Mouse (Mus musculus) yolk sac, embryonic 10.5 days (tissue): Measurements from ENCODE around the gene Rps27a.
A peak's percentile ranks its signal among the peaks of the same experiment; 100 is the strongest.
"Not testable (repeated sequence)": the region's sequence is repeated elsewhere in the genome, so short reads cannot be mapped to it uniquely, and the experiment has no call there.

Source experiments
- DNase-seq: peaks from one replicate; pipeline ENCODE4 v3.0.0-alpha.2; 2017; ENCODE audit warnings: low spot score

Rps27a gene

DNA sequence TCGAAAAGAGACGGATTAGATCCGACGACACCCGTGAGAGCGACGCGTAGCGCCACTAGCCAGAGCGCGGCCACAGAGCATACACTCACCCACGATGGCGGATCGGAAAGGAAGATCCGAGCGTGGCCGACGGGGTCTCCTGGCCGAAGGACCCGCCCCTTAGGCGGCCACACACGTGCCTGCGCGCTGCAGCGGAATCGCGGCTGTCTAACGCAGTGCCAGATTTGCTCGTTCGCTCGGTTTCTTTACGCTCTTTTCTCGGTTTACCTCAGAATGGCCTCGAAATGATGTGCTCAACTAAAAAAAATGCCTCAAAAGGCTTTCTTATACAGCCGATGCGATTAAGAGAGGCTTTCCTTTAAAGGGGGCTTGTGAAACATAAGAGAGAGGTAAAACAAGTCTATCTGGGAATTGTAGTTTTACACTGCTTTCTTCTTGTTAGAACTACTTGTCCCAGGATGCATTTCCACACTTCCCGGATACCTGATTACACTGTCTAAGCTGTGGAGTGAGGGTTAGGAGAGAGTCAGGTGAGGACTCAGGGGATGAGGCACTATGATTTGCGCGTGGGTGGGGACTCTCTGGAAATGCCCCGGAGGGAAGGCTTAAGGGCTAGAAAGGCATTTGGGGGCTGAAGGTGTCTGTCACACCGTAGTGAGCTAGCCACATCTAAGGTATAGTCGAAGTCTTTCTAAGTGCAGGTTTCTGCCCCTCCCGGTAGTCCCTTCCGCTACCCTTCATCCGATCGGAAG, at the start of gene Rps27a, which contains the start of gene Clhc1:
Gene Rps27a, minus strand, starts transcription at position 358 of the 752 bp plus-strand sequence.
Gene Clhc1, plus strand, starts transcription at position 199 of the 752 bp plus-strand sequence.
- DNase-seq, result peak; percentile 91

- DNase-seq, result no peak
Observed at GRCm38 (mm10) chr11:29597159-29597558, 49.2 kb upstream of the Rps27a start.

- no peak for DNase-seq
Observed at GRCm38 (mm10) chr11:29595217-29595616, 47.3 kb upstream of the Rps27a start.

- DNase-seq, result no peak
Observed at GRCm38 (mm10) chr11:29579610-29580009, 31.7 kb upstream of the Rps27a start.

DNA sequence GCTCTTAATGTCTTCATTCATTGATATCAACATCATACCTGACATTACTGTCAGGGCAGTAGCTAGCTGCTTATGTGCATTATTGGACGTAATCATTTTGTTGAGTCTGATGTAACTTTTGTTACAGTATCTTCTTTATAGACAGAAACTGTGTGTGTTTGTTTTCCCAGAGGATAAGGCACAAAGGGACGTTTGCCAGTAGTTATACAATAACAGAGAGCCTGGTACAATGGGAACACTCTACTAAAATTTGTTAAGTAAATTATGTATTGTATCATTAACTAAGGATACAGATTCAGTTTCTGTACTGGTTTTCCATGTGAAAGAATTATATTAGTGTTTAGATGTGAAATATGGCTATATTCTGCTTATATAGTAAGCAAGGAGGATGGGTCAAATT, 24.7 kb upstream of the Rps27a start:
- DNase-seq, result no peak

- DNase-seq, result no peak
Observed at GRCm38 (mm10) chr11:29571536-29571935, 23.6 kb upstream of the Rps27a start.

GRCm38 (mm10) chr11:29563406-29563805, 15.5 kb upstream of the Rps27a start:
- no peak for DNase-seq

DNA sequence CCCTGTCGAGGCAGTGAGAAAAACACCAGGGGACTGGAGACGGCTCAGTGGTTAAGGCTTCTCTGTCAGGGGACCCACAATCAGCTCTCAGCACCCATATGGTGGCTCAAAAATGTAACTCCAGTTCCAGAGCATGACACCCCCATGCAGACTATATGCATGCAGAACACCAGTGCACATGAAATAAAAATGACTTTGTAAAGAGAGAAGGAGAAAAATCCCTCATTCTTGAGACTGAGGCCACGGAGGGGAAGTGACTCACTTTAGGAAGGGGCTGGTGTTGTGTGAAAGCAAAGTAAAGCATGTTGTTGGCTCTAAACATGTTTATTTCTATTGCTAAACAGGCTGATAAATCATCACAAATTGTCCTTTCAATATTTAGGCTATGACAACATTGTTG, 13.1 kb upstream of the Rps27a start:
- no peak for DNase-seq

- DNase-seq, result no peak
Observed at GRCm38 (mm10) chr11:29560452-29560851, 12.5 kb upstream of the Rps27a start.

DNA sequence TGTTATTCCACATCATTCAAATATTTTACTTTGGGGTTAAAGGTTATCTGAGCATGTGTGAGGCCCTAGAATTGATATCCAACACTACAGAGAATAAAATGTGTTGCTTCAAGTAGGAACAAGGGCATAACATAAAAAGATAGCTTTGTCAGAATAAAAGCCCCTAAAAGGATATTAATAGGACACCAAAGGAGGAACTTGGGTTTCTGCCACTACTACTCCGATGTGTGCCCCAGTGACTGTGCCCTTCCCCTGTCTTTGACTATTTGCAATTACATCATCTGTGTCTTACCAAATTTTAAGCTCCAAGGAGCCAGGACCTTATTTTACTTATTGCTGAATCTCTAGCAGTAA, 1.5 kb upstream of the Rps27a start:
- DNase-seq, result no peak

- no peak for DNase-seq
Observed at GRCm38 (mm10) chr11:29548504-29549424, 855 bp upstream of the Rps27a start.

DNA sequence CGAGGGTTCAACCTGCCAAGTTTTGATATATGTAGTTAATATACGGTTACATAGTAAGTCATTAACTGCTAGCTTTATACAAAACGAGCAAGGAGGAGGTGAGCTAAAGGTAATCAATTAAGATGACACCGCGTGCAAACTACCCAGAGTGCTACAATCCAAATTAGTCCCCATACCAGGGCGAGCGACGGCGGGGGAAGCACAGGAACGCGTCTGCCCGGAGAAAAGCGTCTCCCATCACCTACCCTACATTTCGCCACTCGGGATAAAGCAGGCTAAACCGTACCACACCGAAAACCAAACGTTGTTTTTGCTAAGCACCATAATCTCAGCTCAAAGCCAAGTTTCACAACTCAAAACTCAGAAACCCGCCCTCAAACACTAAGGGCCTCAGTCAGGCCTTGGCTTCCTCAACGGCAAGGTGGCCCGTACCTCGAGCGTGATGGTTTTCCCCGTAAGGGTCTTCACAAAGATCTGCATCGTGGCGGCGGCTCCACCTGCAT, 609 bp downstream of the Rps27a start:
- DNase-seq, result no peak

DNA sequence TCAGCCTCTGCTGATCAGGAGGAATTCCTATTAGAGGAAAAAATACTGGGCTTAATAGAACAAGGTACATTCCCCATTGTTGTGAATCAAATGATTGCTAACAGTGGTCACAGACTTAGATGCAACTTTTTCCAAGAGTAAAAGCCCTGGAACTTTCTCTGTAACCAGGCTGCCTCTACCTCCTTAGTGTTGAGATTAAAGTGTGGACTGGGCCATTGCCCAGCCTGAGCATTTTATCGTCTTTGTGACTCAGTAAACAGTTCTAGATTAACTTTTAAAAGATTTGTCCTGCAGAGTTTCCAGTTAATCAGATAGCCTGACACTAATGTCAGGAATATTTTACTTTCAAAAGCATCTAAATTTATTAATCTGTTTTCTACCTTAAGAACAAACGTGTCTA, 1.1 kb downstream of the Rps27a start:
- no peak for DNase-seq

DNA sequence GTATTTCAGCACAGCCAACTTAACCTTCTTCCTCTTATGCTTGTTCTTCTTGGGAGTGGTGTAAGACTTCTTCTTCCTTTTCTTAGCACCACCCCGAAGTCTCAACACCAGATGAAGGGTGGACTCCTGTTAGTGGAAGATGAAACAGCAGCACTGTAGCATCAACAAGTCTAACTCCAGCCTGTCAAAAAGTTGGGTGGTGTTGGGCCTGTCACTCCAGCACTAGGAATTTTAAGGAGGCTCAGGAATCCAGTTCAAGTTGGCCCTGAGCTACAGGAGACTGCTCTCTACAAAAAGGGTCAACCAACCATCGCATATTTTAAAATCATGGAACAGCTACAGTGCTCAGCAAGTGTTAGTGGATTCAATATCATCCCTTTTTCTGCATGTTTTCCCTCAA, 1.6 kb downstream of the Rps27a start:
- DNase-seq, result not testable (repeated sequence)

DNA sequence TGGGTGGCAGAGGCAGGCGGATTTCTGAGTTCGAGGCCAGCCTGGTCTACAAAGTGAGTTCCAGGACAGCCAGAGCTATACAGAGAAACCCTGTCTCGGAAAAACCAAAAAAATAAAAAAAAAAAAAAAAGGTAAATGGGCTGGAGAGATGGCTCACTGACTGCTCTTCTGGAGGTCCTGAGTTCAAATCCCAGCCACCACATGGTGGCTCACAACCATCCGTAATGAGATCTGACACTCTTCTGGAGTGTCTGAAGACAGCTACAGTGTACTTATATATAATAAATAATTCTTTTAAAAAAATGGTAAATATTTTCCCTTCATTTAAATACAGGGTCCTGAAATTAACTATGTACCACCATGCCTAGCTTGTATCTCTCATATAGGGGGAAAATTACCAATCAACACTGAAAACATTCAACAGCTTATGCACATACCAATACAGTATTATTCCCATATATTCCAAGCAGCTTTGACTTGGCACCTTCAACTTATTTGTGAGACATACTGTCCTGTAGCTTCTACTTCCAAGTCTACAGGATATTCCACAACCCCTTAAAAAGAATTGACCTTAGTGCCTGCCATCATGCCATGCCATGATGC, 2.7 kb downstream of the Rps27a start:
- not testable (repeated sequence) for DNase-seq

GRCm38 (mm10) chr11:29544225-29544945, 3.5 kb downstream of the Rps27a start:
- no peak for DNase-seq

GRCm38 (mm10) chr11:29538201-29538600, 9.7 kb downstream of the Rps27a start:
- DNase-seq, result no peak

- peak; percentile 90 for DNase-seq
Observed at GRCm38 (mm10) chr11:29525988-29526794, 21.7 kb downstream of the Rps27a start, which contains the start of gene Mtif2. Gene Mtif2, plus strand, starts transcription at chr11:29526408.

DNA sequence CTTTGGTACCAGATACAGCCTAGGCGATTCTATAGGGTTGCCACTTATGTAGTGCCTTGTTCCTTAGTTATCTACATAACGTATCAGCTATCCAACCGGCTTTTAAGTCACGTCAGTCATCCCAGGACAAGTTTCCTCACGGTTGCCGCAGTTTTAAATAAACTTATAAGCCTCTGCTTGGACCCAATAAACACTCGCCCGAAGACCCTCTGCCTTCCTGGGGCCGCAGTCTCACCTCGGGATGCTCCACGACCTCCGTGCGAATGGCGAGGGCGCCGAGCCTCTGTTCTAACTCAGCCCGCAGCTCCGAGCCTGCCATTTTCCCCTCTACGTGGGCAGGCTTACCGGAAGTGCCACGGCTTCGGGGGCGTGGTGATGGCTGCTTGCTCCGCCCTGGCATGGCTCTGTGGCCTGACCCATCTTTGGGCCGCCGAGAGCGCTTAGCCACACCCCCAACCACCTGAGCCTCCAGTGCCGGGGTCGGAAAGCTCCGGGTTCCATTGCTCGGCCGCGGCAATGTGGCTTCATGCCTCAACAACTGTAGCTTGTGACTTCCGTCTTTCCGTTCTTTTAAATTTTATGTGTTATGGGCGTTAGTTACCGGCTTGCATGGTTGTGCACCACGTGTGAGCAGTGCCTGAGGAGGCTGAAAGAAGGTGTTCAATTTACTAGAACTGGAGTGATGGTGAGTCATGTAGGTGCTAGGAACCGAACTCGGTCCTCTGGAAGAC, 33.1 kb downstream of the Rps27a start, which contains the start of gene Prorsd1:
Gene Prorsd1, minus strand, starts transcription at position 352 of the 731 bp plus-strand sequence.
- peak; percentile 93 for DNase-seq

- DNase-seq, result no peak
Observed at GRCm38 (mm10) chr11:29514325-29514681, 33.6 kb downstream of the Rps27a start.
